Mouse (Mus musculus) heart, postnatal 0 days (tissue): Measurements from ENCODE around the gene Pum2.

ENCODE experiments used
- CTCF ChIP-seq: IDR thresholded peaks from 2 replicates; pipeline ENCODE4 v1.5.1; 2016; ENCODE audit warnings: antibody characterized with exemption, control low read depth, low read depth
- EP300 ChIP-seq: IDR thresholded peaks from 2 replicates; pipeline ENCODE4 v1.6.1; 2016; ENCODE audit warnings: antibody characterized with exemption, low read depth

DNA sequence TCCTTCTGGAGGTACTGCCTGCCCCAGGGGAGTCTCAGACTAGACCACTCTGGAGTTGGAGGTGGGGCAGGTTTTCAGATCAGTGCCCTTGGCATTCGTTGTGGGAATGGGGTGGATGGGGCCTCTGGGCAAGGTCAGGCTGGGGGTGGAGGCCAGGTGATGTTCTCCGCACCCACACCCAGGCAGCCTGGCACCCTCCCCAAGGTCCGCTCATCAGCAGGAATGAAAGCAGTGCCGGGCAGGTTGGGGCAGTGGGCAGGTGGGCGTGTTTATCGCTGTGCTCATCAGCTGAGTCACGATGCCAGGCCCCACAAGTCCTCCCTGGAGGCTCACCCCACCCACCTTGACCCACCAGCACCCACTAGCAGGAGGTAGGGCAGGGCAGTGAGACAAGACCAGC is 104.2 kb downstream of the Pum2 start:
- TF ChIP-seq CTCF (no peak), EP300 (no peak)
